Mouse (Mus musculus) 3T3-L1 (cell line): ENCODE measurements at regions not wholly inside any gene's neighbourhood (a gene's known extent, or its start where the extent isn't known, plus 50 kb on each side); places are given as distances from the start of the nearest gene placed in this dataset.

Experiments used
- DNase-seq: peaks from one replicate; pipeline ENCODE4 v3.0.0-alpha.2; 2015; ENCODE audit warnings: low read depth, low spot score

- DNase-seq = peak; percentile 56
Measured at GRCm38 (mm10) chr17:45798456-45798855, 64.8 kb upstream of the 1600014C23Rik start.

GRCm38 (mm10) chr17:45797121-45797520 lies 63.5 kb upstream of the 1600014C23Rik start:
- DNase-seq = peak; percentile 75

- peak; percentile 80 for DNase-seq
Measured at GRCm38 (mm10) chr17:45794926-45795325, 61.3 kb upstream of the 1600014C23Rik start.

GRCm38 (mm10) chr17:45790959-45791520 lies 57.4 kb upstream of the 1600014C23Rik start:
- DNase-seq = peak; percentile 40

GRCm38 (mm10) chr17:45789777-45790176 lies 56.1 kb upstream of the 1600014C23Rik start:
- no peak for DNase-seq

- peak; percentile 40 for DNase-seq
Measured at GRCm38 (mm10) chr17:45784905-45785304, 51.3 kb upstream of the 1600014C23Rik start.

GRCm38 (mm10) chr17:45784496-45784895 lies 50.9 kb upstream of the 1600014C23Rik start:
- peak; percentile 62 for DNase-seq
